Mouse (Mus musculus) kidney, postnatal 14 days (tissue): ENCODE results near the gene Capn15.

Experiments
- DNase-seq: peaks from one replicate; pipeline ENCODE4 v3.0.0; 2022; ENCODE audit warnings: mixed read lengths

The Capn15 gene

GRCm38 (mm10) chr17:25953161-25953560 is 32.4 kb downstream of the Capn15 start:
- no peak for DNase-seq

GRCm38 (mm10) chr17:25951803-25952623 is 33.6 kb downstream of the Capn15 start, which contains the start of gene A930017K11Rik:
Gene A930017K11Rik, minus strand, starts transcription at chr17:25952565.
- DNase-seq: peak; percentile 44

- DNase-seq: no peak
Observed at GRCm38 (mm10) chr17:25951225-25951802, 34.3 kb downstream of the Capn15 start.

GRCm38 (mm10) chr17:25950706-25951105 is 34.9 kb downstream of the Capn15 start:
- DNase-seq: no peak

- no peak for DNase-seq
Observed at GRCm38 (mm10) chr17:25949981-25950380, 35.6 kb downstream of the Capn15 start.

GRCm38 (mm10) chr17:25948051-25948450 is 37.5 kb downstream of the Capn15 start:
- DNase-seq: no peak

GRCm38 (mm10) chr17:25947576-25947975 is 38.0 kb downstream of the Capn15 start:
- no peak for DNase-seq

GRCm38 (mm10) chr17:25946891-25947290 is 38.7 kb downstream of the Capn15 start:
- DNase-seq: no peak

GRCm38 (mm10) chr17:25946349-25946748 is 39.2 kb downstream of the Capn15 start:
- no peak for DNase-seq

- DNase-seq: peak; percentile 68
Observed at GRCm38 (mm10) chr17:25945517-25946155, 40.0 kb downstream of the Capn15 start.

- no peak for DNase-seq
Observed at GRCm38 (mm10) chr17:25944366-25945163, 41.0 kb downstream of the Capn15 start, which contains the start of the genes Pigq and Nhlrc4. Gene Pigq, minus strand, starts transcription at chr17:25944936. Gene Nhlrc4, minus strand, starts transcription at chr17:25944961.

- DNase-seq: no peak
Observed at GRCm38 (mm10) chr17:25943769-25944168, 41.8 kb downstream of the Capn15 start.

- DNase-seq: no peak
Observed at GRCm38 (mm10) chr17:25943221-25943620, 42.4 kb downstream of the Capn15 start.

GRCm38 (mm10) chr17:25942597-25943151 is 42.9 kb downstream of the Capn15 start:
- no peak for DNase-seq

GRCm38 (mm10) chr17:25941511-25942241 is 43.9 kb downstream of the Capn15 start:
- DNase-seq: peak; percentile 85

- no peak for DNase-seq
Observed at GRCm38 (mm10) chr17:25934526-25934925, 51.1 kb downstream of the Capn15 start.

- DNase-seq: no peak
Observed at GRCm38 (mm10) chr17:25925348-25925747, 60.2 kb downstream of the Capn15 start.

- peak; percentile 40 for DNase-seq
Observed at GRCm38 (mm10) chr17:25922120-25922519, 63.5 kb downstream of the Capn15 start.

GRCm38 (mm10) chr17:25919786-25920642 is 65.6 kb downstream of the Capn15 start:
- peak; percentile 100 for DNase-seq

GRCm38 (mm10) chr17:25919144-25919785 is 66.3 kb downstream of the Capn15 start, which contains the start of gene Rab40c:
Gene Rab40c, minus strand, starts transcription at chr17:25919727.
- no peak for DNase-seq
